Mouse (Mus musculus) limb, embryonic 14.5 days (tissue): ENCODE data around the gene Mcoln1. TPM values are rescaled to one million over a fixed set of nuclear protein-coding genes. Genes with fewer than 3 reads are reported as not detected.

Experiments
- ATAC-seq: fragments of 200-750 bp; cut with Nextera tagmentation; 2 replicates; pipeline ENCODE4 v1.8.0; 2017; ENCODE audit warnings: low read depth, moderate number of reproducible peaks, moderate TSS enrichment; ENCODE audit not compliant: low FRiP score
- DNase-seq: peaks from one replicate; pipeline ENCODE4 v3.0.0-alpha.2; 2015; ENCODE audit warnings: low spot score
- H3K27ac ChIP-seq: fragments of 300-500 bp; sonication (generic); replicated peaks from 2 replicates; pipeline ENCODE4 v1.5.1; 2014; ENCODE audit warnings: low read depth, mild to moderate bottlenecking, low read length, moderate library complexity, mixed read lengths
- H3K27me3 ChIP-seq: fragments of 300-500 bp; sonication (generic); 2 replicates; pipeline ENCODE4 v1.6.1; 2014; ENCODE audit warnings: low read length, mixed read lengths; ENCODE audit not compliant: control insufficient read depth, insufficient read depth
- H3K36me3 ChIP-seq: fragments of 300-500 bp; sonication (generic); 2 replicates; pipeline ENCODE4 v1.6.1; 2014; ENCODE audit warnings: mild to moderate bottlenecking, low read length, moderate library complexity, mixed read lengths; ENCODE audit not compliant: control insufficient read depth, insufficient read depth
- H3K4me1 ChIP-seq: fragments of 300-500 bp; sonication (generic); 2 replicates; pipeline ENCODE4 v1.6.1; 2014; ENCODE audit warnings: antibody characterized with exemption, low read length, mixed read lengths; ENCODE audit not compliant: control insufficient read depth, insufficient read depth
- H3K4me2 ChIP-seq: fragments of 300-500 bp; sonication (generic); replicated peaks from 2 replicates; pipeline ENCODE4 v1.6.1; 2014; ENCODE audit warnings: low read depth, mild to moderate bottlenecking, low read length, moderate library complexity; ENCODE audit not compliant: severe bottlenecking
- H3K4me3 ChIP-seq: fragments of 300-500 bp; sonication (generic); replicated peaks from 2 replicates; pipeline ENCODE4 v1.5.1; 2014; ENCODE audit warnings: low read length
- H3K9ac ChIP-seq: fragments of 300-500 bp; sonication (generic); 2 replicates; pipeline ENCODE4 v1.6.1; 2014; ENCODE audit warnings: mild to moderate bottlenecking, low read depth, low read length, moderate library complexity; ENCODE audit not compliant: severe bottlenecking
- H3K9me3 ChIP-seq: fragments of 300-500 bp; sonication (generic); 2 replicates; pipeline ENCODE4 v1.6.1; 2016; ENCODE audit warnings: low read length; ENCODE audit not compliant: control insufficient read depth
- POLR2A ChIP-seq: fragments of 200-500 bp; IDR thresholded peaks from 2 replicates; pipeline ENCODE4 v1.8.0; 2012; ENCODE audit warnings: inconsistent platforms, mild to moderate bottlenecking, moderate library complexity, borderline replicate concordance; ENCODE audit not compliant: insufficient read depth, insufficient read length; ENCODE audit errors: extremely low read depth
- WGBS: fragments of 180-500 bp; shearing (Covaris S2); extraction: QIAGEN DNeasy Blood & Tissue Kit; methylation state at CpG from one replicate; pipeline ENCODE4 v1.1.7; 2014; 5-methylcytosine and 5-hydroxymethylcytosine counted together
- polyA plus RNA-seq, 2 experiments: library from polyadenylated mRNA; depleted of rRNA in 1 of 2; stranded (reverse) in 1 of 2; unstranded in 1 of 2; fragments of >200 nt; fragmentation: Nextera tagmentation in 1 of 2; extraction: Ambion mirVana in 1 of 2; gene quantifications; 2 replicates each; pipeline versions ENCODE4 v1.2.1 to v1.2.3; 2012 to 2014

The Mcoln1 gene
- polyA plus RNA-seq, 2 experiments = 36.6 to 148 TPM

DNA sequence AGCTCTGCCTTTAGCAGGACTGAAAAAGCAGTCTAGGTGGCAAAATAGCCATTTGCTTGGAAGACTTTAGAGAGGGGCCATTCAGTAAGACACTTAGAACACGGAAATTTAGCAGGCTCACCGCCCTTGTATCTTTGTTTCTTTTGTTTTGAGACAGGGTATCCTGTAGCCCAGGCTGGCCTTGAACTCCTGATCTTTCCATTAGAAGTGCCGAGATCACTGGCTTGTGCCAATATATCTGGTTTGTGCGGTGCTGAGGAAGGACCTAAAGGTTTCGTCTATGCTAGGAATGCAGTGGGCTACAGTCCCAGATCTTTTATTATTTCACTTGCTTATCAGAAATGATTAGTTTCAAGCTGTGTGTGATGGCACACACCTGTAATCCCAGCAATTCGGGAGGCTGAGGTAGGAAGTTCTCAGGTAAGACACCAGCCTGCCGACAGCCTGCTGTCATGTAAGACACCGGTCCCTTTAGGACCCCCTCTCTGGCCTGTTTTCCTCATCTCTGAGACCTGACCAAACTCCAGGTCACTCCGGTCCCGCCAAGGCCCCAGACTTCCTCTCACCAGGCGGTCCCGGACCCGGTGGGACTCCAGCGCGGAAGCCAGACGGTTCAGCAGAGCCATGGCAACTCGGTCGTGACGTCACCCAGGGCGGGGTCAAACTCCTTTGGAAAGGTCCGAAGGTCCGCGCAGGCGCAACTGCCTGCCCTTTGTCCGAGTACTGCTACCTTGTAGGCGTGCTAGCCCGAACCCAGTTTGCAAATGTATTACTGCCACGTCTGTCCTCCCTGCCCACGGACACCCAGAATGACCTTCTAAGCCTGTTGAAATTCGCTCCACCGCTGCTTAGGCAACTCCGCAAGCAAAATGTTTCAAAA lies 33.0 kb upstream of the Mcoln1 start, which contains the start of gene Pex11g:
TSS of gene Pex11g (minus strand) at position 675 of the 880 bp plus-strand sequence.
- ATAC-seq (peak; percentile 93), DNase-seq (peak; percentile 97)

DNA sequence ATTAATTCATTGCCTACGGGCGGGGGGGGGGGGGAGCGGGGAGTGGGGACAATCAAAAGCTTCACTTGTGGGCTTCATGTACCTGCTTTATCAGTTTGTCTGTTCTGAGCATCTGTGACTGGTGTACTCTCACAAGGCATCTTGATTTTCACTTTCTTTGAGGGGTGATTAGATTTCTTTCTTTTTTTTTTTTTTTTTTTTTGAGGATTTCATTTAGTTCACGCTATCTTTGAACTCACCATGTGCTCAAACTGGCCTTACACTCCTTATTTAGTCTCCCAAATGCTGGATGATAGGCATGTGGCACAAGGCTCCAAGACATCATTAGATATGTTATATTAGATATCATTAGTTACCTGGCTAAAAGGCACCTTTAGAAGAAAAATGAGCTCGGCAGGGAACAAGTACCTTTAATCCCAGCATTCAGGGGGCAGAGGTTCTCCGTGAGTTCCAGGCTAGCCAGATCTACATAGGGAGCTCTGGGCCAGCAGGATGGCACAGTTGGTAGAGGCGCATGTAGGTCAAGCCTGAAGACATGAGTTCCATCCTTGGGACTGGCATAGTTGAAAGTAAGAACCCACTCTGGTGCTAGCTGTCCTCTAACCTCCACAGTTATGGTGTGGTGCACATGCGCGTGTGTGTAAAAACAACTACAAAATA lies 32.2 kb upstream of the Mcoln1 start:
- peak overlapping the region; percentile 81 for H3K27ac ChIP-seq
- no peaks in the 10 kb centered on the region for H3K4me1 ChIP-seq
- no peaks in the 10 kb centered on the region for H3K36me3 ChIP-seq
- peak overlapping the region; percentile 49 for H3K4me2 ChIP-seq
- no peak for TF ChIP-seq POLR2A
- 58% methylated on average over 8 of the region's 9 CpGs for WGBS
- H3K9me3 ChIP-seq = no peaks in the 10 kb centered on the region
- peak overlapping the region; percentile 43 for H3K4me3 ChIP-seq
- H3K27me3 ChIP-seq = no peaks in the 10 kb centered on the region
- ATAC-seq (no peak), DNase-seq (no peak)
- peak overlapping the region; percentile 82 for H3K9ac ChIP-seq

More for the DNA sequence above, 33.0 kb upstream of the Mcoln1 start, which contains the start of gene Pex11g:
- Histone ChIP-seq H3K27ac (peak within 1 kb of the TSS; percentile 81), H3K4me3 (peak within 1 kb of the TSS; percentile 43), H3K4me2 (peak within 1 kb of the TSS; percentile 49), H3K36me3 (no peaks in the 10 kb centered on the region), H3K9ac (peak within 1 kb of the TSS; percentile 82), H3K4me1 (no peaks in the 10 kb centered on the region), H3K27me3 (no peaks in the 10 kb centered on the region), H3K9me3 (no peaks in the 10 kb centered on the region)
- peak; percentile 70; the same call in 1 of the 2 replicates for TF ChIP-seq POLR2A
- 6% methylated on average over 32 of the region's 32 CpGs for WGBS

DNA sequence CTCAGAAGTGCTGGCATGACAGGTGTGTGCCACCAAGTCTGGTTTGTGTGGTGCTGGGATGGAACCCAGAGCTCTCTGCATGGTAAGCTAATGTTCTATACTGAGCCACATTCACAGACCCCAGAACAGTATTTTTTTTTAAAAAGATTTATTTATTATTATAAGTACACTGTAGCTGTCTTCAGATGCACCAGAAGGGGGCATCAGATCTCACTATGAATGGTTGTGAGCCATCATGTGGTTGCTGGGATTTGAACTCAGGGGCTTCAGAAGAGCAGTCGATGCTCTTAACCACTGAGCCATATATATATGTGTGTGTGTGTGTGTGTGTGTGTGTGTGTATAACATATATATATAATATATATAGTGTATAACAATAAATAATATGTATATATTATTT lies 31.4 kb upstream of the Mcoln1 start:
- H3K4me2 ChIP-seq = no peak overlapping the region
- no peak for TF ChIP-seq POLR2A
- no peaks in the 10 kb centered on the region for H3K9me3 ChIP-seq
- 91% methylated on average over 1 of the region's 1 CpGs for WGBS
- ATAC-seq = no peak
- H3K4me1 ChIP-seq = no peaks in the 10 kb centered on the region
- no peak overlapping the region for H3K4me3 ChIP-seq
- no peaks in the 10 kb centered on the region for H3K36me3 ChIP-seq
- no peak overlapping the region for H3K27ac ChIP-seq
- no peak for DNase-seq
- H3K27me3 ChIP-seq = no peaks in the 10 kb centered on the region
- no peak overlapping the region for H3K9ac ChIP-seq

- H3K36me3 ChIP-seq = no peaks in the 10 kb centered on the region
- no peak within 1 kb of the TSS for H3K9ac ChIP-seq
- no peak for DNase-seq
- H3K4me1 ChIP-seq = no peaks in the 10 kb centered on the region
- no peak within 1 kb of the TSS for H3K4me2 ChIP-seq
- 0 out of 2 replicates have a peak, but pooled peaks cover 1% of the 10 kb centered on the region for H3K27me3 ChIP-seq
- no peak within 1 kb of the TSS for H3K4me3 ChIP-seq
- H3K9me3 ChIP-seq = no peaks in the 10 kb centered on the region
- H3K27ac ChIP-seq = no peak within 1 kb of the TSS
- no peak for ATAC-seq
- no peak for TF ChIP-seq POLR2A
Observed at GRCm38 (mm10) chr8:3470562-3470961, 29.7 kb upstream of the Mcoln1 start, which contains the start of gene Tex45. Gene Tex45 (plus strand): TSS chr8:3470862.

DNA sequence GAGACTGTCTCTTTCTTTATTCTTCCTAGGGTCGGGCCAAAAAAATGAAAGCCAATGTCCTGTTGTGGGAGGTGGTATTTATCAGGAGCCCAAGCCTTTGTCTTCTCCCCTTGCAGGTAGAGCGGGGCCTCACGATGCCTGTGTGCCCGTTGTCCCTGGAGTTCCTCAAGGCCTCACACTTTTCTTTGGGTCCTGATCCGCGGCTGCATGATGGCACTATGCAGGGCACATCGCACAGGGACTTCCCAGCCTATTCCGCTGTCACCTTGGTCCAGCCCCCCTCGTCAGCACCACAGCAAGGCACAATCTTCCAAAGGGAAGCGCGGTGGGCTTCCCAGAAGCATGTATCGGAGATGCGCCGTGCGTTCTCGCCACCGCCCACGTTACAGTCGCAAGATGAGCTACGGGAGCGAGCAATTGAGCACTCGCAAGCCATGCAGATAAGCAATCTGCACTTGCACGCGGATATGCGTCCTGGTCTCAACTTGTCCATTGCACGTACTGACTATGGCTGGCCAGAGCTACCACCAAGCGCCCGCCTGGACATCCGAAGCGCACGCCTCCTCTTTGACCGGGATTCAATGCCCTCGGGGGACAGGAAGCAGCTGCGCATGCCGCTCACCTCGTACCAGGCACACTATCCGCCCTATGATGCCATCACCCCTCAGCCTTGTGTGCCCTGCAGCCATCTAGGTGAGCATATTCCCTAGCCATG lies 24.4 kb upstream of the Mcoln1 start:
- Histone ChIP-seq H3K4me1 (no peaks in the 10 kb centered on the region), H3K4me3 (peak overlapping the region; percentile 23), H3K36me3 (no peaks in the 10 kb centered on the region), H3K27me3 (0 out of 2 replicates have a peak, but pooled peaks cover 4% of the 10 kb centered on the region), H3K27ac (no peak overlapping the region), H3K4me2 (peak overlapping the region; percentile 45), H3K9ac (peak overlapping the region; percentile 34; the same call in 1 of the 2 replicates), H3K9me3 (no peaks in the 10 kb centered on the region)
- ATAC-seq = no peak
- WGBS = 28% methylated on average over 37 of the region's 37 CpGs
- DNase-seq = no peak
- no peak for TF ChIP-seq POLR2A
